Mouse (Mus musculus) midbrain, embryonic 11.5 days (tissue): Measurements from ENCODE around the gene Nectin2. TPM values are rescaled to one million over a fixed set of nuclear protein-coding genes. Genes with fewer than 3 reads are reported as not detected.

Source experiments
- ATAC-seq: fragments of 200-750 bp; cut with Nextera tagmentation; 2 replicates; pipeline ENCODE4 v1.8.0; 2017; ENCODE audit warnings: moderate TSS enrichment, moderate library complexity; ENCODE audit not compliant: low FRiP score
- DNase-seq: peaks from one replicate; pipeline ENCODE4 v3.0.0; 2015; ENCODE audit warnings: low spot score; ENCODE audit errors: missing footprints
- H3K27ac ChIP-seq: fragments of 300-500 bp; sonication (generic); 2 replicates; pipeline ENCODE4 v1.5.1; 2014; ENCODE audit warnings: low read depth, low read length
- H3K27me3 ChIP-seq: fragments of 300-500 bp; sonication (generic); 2 replicates; pipeline ENCODE4 v1.6.1; 2014; ENCODE audit warnings: mild to moderate bottlenecking, low read length, moderate library complexity, mixed read lengths; ENCODE audit not compliant: control insufficient read depth, insufficient read depth
- H3K36me3 ChIP-seq: fragments of 300-500 bp; sonication (generic); 2 replicates; pipeline ENCODE4 v1.6.1; 2014; ENCODE audit warnings: mild to moderate bottlenecking, low read length, moderate library complexity, mixed read lengths; ENCODE audit not compliant: control insufficient read depth, insufficient read depth
- H3K4me1 ChIP-seq: fragments of 300-500 bp; sonication (generic); 2 replicates; pipeline ENCODE4 v1.6.1; 2014; ENCODE audit warnings: low read length; ENCODE audit not compliant: control insufficient read depth, insufficient read depth
- H3K4me2 ChIP-seq: fragments of 300-500 bp; sonication (generic); 2 replicates; pipeline ENCODE4 v1.6.1; 2014; ENCODE audit warnings: mild to moderate bottlenecking, moderate library complexity
- H3K4me3 ChIP-seq: fragments of 300-500 bp; sonication (generic); 2 replicates; pipeline ENCODE4 v1.5.1; 2014; ENCODE audit warnings: low read depth, low read length
- H3K9ac ChIP-seq: fragments of 300-500 bp; sonication (generic); 2 replicates; pipeline ENCODE4 v1.6.1; 2014; ENCODE audit warnings: low read length
- H3K9me3 ChIP-seq: fragments of 300-500 bp; sonication (generic); 2 replicates; pipeline ENCODE4 v1.6.1; 2016; ENCODE audit warnings: low read length; ENCODE audit not compliant: control insufficient read depth
- WGBS: fragments of 180-500 bp; shearing (Covaris S2); extraction: QIAGEN DNeasy Blood & Tissue Kit; methylation state at CpG from one replicate; pipeline ENCODE4 v1.1.7; 2014; 5-methylcytosine and 5-hydroxymethylcytosine counted together
- polyA plus RNA-seq: library from polyadenylated mRNA; unstranded; fragments of >200 nt; fragmentation: Nextera tagmentation; extraction: Ambion mirVana; gene quantifications from 2 replicates; pipeline ENCODE4 v1.2.1, GENCODE M21; 2014

Nectin2 gene
- polyA plus RNA-seq, 1 experiment from 2014 or later = 52.8 TPM

- Histone ChIP-seq H3K9me3 (no peaks in the 10 kb centered on the region), H3K36me3 (peaks cover 2% of the 10 kb centered on the region; the same call in 1 of the 2 replicates), H3K4me1 (peaks cover 22% of the 10 kb centered on the region), H3K27me3 (no peaks in the 10 kb centered on the region), H3K4me2 (peak overlapping the region; percentile 95), H3K9ac (no peak overlapping the region), H3K27ac (no peak overlapping the region), H3K4me3 (peak overlapping the region; percentile 76)
- DNase-seq = no peak
- ATAC-seq = no peak
- 3% methylated on average over 25 of the region's 25 CpGs for WGBS
Observed at GRCm38 (mm10) chr7:19747420-19748218, 2.7 kb downstream of the Nectin2 start.

- DNase-seq = no peak
- 36% methylated on average over 6 of the region's 6 CpGs for WGBS
- H3K27me3 ChIP-seq = no peaks in the 10 kb centered on the region
- no peak overlapping the region for H3K9ac ChIP-seq
- no peaks in the 10 kb centered on the region for H3K9me3 ChIP-seq
- H3K4me1 ChIP-seq = peaks cover 26% of the 10 kb centered on the region
- no peak for ATAC-seq
- H3K27ac ChIP-seq = no peak overlapping the region
- no peak overlapping the region for H3K4me3 ChIP-seq
- no peak overlapping the region; the same call in 1 of the 2 replicates for H3K4me2 ChIP-seq
- peaks cover 2% of the 10 kb centered on the region; the same call in 1 of the 2 replicates for H3K36me3 ChIP-seq
Observed at GRCm38 (mm10) chr7:19746426-19747201, 3.7 kb downstream of the Nectin2 start.

- Histone ChIP-seq H3K4me3 (no peak overlapping the region), H3K27ac (no peak overlapping the region), H3K4me1 (peaks cover 28% of the 10 kb centered on the region), H3K4me2 (no peak overlapping the region), H3K9me3 (no peaks in the 10 kb centered on the region), H3K27me3 (no peaks in the 10 kb centered on the region), H3K9ac (no peak overlapping the region), H3K36me3 (peaks cover 2% of the 10 kb centered on the region; the same call in 1 of the 2 replicates)
- ATAC-seq = no peak
- no peak for DNase-seq
- 82% methylated on average over 8 of the region's 10 CpGs for WGBS
Observed at GRCm38 (mm10) chr7:19745971-19746370, 4.3 kb downstream of the Nectin2 start.

- no peaks in the 10 kb centered on the region for H3K27me3 ChIP-seq
- WGBS = 77% methylated on average over 14 of the region's 14 CpGs
- peaks cover 2% of the 10 kb centered on the region; the same call in 1 of the 2 replicates for H3K36me3 ChIP-seq
- no peak overlapping the region for H3K9ac ChIP-seq
- H3K4me3 ChIP-seq = no peak overlapping the region
- no peak for DNase-seq
- no peak for ATAC-seq
- H3K4me1 ChIP-seq = peaks cover 24% of the 10 kb centered on the region
- H3K4me2 ChIP-seq = no peak overlapping the region
- no peaks in the 10 kb centered on the region for H3K9me3 ChIP-seq
- no peak overlapping the region for H3K27ac ChIP-seq
Observed at GRCm38 (mm10) chr7:19744590-19745385, 5.5 kb downstream of the Nectin2 start.

GRCm38 (mm10) chr7:19743791-19744190 is 6.5 kb downstream of the Nectin2 start:
- Histone ChIP-seq H3K9me3 (no peaks in the 10 kb centered on the region), H3K27me3 (no peaks in the 10 kb centered on the region), H3K9ac (no peak overlapping the region), H3K4me3 (no peak overlapping the region), H3K27ac (no peak overlapping the region), H3K4me2 (no peak overlapping the region), H3K4me1 (peaks cover 24% of the 10 kb centered on the region), H3K36me3 (peaks cover 2% of the 10 kb centered on the region; the same call in 1 of the 2 replicates)
- WGBS = 90% methylated on average over 6 of the region's 6 CpGs
- DNase-seq (no peak), ATAC-seq (no peak)

GRCm38 (mm10) chr7:19742468-19742867 is 7.8 kb downstream of the Nectin2 start:
- H3K9ac ChIP-seq = no peak overlapping the region
- ATAC-seq = no peak
- H3K4me3 ChIP-seq = no peak overlapping the region
- H3K9me3 ChIP-seq = no peaks in the 10 kb centered on the region
- 55% methylated on average over 5 of the region's 5 CpGs for WGBS
- no peak overlapping the region for H3K4me2 ChIP-seq
- DNase-seq = no peak
- H3K36me3 ChIP-seq = peaks cover 2% of the 10 kb centered on the region; the same call in 1 of the 2 replicates
- peaks cover 12% of the 10 kb centered on the region for H3K4me1 ChIP-seq
- H3K27me3 ChIP-seq = no peaks in the 10 kb centered on the region
- no peak overlapping the region for H3K27ac ChIP-seq

- peak; percentile 43 for ATAC-seq
- H3K4me2 ChIP-seq = no peak overlapping the region
- no peak overlapping the region for H3K9ac ChIP-seq
- peaks cover 6% of the 10 kb centered on the region for H3K4me1 ChIP-seq
- H3K9me3 ChIP-seq = no peaks in the 10 kb centered on the region
- no peak for DNase-seq
- peaks cover 2% of the 10 kb centered on the region; the same call in 1 of the 2 replicates for H3K36me3 ChIP-seq
- H3K27me3 ChIP-seq = no peaks in the 10 kb centered on the region
- no peak overlapping the region for H3K27ac ChIP-seq
- 8% methylated on average over 8 of the region's 8 CpGs for WGBS
- no peak overlapping the region for H3K4me3 ChIP-seq
Observed at GRCm38 (mm10) chr7:19741329-19742031, 8.8 kb downstream of the Nectin2 start.

- 88% methylated on average over 11 of the region's 11 CpGs for WGBS
- H3K27me3 ChIP-seq = no peaks in the 10 kb centered on the region
Observed at GRCm38 (mm10) chr7:19740269-19740668, 10.0 kb downstream of the Nectin2 start.

More at GRCm38 (mm10) chr7:19740269-19740668, 10.0 kb downstream of the Nectin2 start:
- H3K4me3 ChIP-seq = no peak overlapping the region
- peaks cover 6% of the 10 kb centered on the region for H3K4me1 ChIP-seq
- H3K9ac ChIP-seq = no peak overlapping the region
- H3K27ac ChIP-seq = no peak overlapping the region
- ATAC-seq = no peak
- H3K36me3 ChIP-seq = peaks cover 4% of the 10 kb centered on the region; the same call in 1 of the 2 replicates
- H3K4me2 ChIP-seq = no peak overlapping the region
- H3K9me3 ChIP-seq = no peaks in the 10 kb centered on the region
- DNase-seq = no peak
